Mouse (Mus musculus) hindbrain, embryonic 15.5 days (tissue): Measurements from ENCODE around the gene Adgrg7. TPM values are rescaled to one million over a fixed set of nuclear protein-coding genes. Genes with fewer than 3 reads are reported as not detected.

ENCODE experiments used
- ATAC-seq: fragments of 200-750 bp; cut with Nextera tagmentation; 2 replicates; pipeline ENCODE4 v1.8.0; 2017; ENCODE audit warnings: low read depth, moderate number of reproducible peaks, moderate TSS enrichment; ENCODE audit not compliant: low FRiP score
- H3K27ac ChIP-seq: fragments of 300-500 bp; sonication (generic); replicated peaks from 2 replicates; pipeline ENCODE4 v1.5.1; 2015; ENCODE audit warnings: mild to moderate bottlenecking, inconsistent platforms
- H3K27me3 ChIP-seq: fragments of 300-500 bp; sonication (generic); 2 replicates; pipeline ENCODE4 v1.6.1; 2015; ENCODE audit warnings: control low read depth, inconsistent platforms
- H3K36me3 ChIP-seq: fragments of 300-500 bp; sonication (generic); 2 replicates; pipeline ENCODE4 v1.6.1; 2015; ENCODE audit warnings: control low read depth, inconsistent platforms
- H3K4me1 ChIP-seq: fragments of 300-500 bp; sonication (generic); replicated peaks from 2 replicates; pipeline ENCODE4 v1.6.1; 2015; ENCODE audit warnings: control low read depth, inconsistent platforms
- H3K4me2 ChIP-seq: fragments of 300-500 bp; sonication (generic); 2 replicates; pipeline ENCODE4 v1.6.1; 2015; ENCODE audit warnings: moderate library complexity, mild to moderate bottlenecking, inconsistent platforms
- H3K4me3 ChIP-seq: fragments of 300-500 bp; sonication (generic); 2 replicates; pipeline ENCODE4 v1.5.1; 2015; ENCODE audit warnings: mild to moderate bottlenecking, inconsistent platforms
- H3K9ac ChIP-seq: fragments of 300-500 bp; sonication (generic); 2 replicates; pipeline ENCODE4 v1.6.1; 2015; ENCODE audit warnings: inconsistent platforms
- H3K9me3 ChIP-seq: fragments of 300-500 bp; sonication (generic); 2 replicates; pipeline ENCODE4 v1.6.1; 2016; ENCODE audit warnings: control low read depth, inconsistent platforms
- WGBS: fragments of 180-500 bp; shearing (Covaris S2); methylation state at CpG from one replicate; pipeline ENCODE4 v1.1.7; 2015; 5-methylcytosine and 5-hydroxymethylcytosine counted together
- polyA plus RNA-seq: library from polyadenylated mRNA; unstranded; fragments of >200 nt; fragmentation: Nextera tagmentation; extraction: Ambion mirVana; gene quantifications from 2 replicates; pipeline ENCODE4 v1.2.1, GENCODE M21; 2015

Gene Adgrg7
- polyA plus RNA-seq, 1 experiment from 2014 or later: not detected

- ATAC-seq: no peak
- no peaks in the 10 kb centered on the region for H3K27me3 ChIP-seq
- H3K36me3 ChIP-seq: peaks cover 41% of the 10 kb centered on the region
- no peak overlapping the region for H3K27ac ChIP-seq
- H3K4me1 ChIP-seq: no peaks in the 10 kb centered on the region
- no peak overlapping the region for H3K9ac ChIP-seq
- H3K9me3 ChIP-seq: no peaks in the 10 kb centered on the region
- 46% methylated on average over 2 of the region's 2 CpGs for WGBS
- H3K4me2 ChIP-seq: no peak overlapping the region
- H3K4me3 ChIP-seq: no peak overlapping the region
Observed at GRCm38 (mm10) chr16:56696448-56696847, 99.2 kb downstream of the Adgrg7 start.

GRCm38 (mm10) chr16:56690715-56691114, 104.9 kb downstream of the Adgrg7 start:
- no peak overlapping the region for H3K27ac ChIP-seq
- 86% methylated on average over 7 of the region's 7 CpGs for WGBS
- no peak overlapping the region for H3K9ac ChIP-seq
- no peaks in the 10 kb centered on the region for H3K4me1 ChIP-seq
- no peak for ATAC-seq
- no peak overlapping the region for H3K4me2 ChIP-seq
- H3K27me3 ChIP-seq: no peaks in the 10 kb centered on the region
- no peak overlapping the region for H3K4me3 ChIP-seq
- no peaks in the 10 kb centered on the region for H3K9me3 ChIP-seq
- H3K36me3 ChIP-seq: peaks cover 39% of the 10 kb centered on the region

GRCm38 (mm10) chr16:56686747-56687146, 108.9 kb downstream of the Adgrg7 start:
- ATAC-seq: no peak
- no peaks in the 10 kb centered on the region for H3K4me1 ChIP-seq
- 92% methylated on average over 5 of the region's 5 CpGs for WGBS
- no peaks in the 10 kb centered on the region for H3K9me3 ChIP-seq
- peaks cover 35% of the 10 kb centered on the region for H3K36me3 ChIP-seq
- H3K4me3 ChIP-seq: no peak overlapping the region
- H3K27ac ChIP-seq: no peak overlapping the region
- no peaks in the 10 kb centered on the region for H3K27me3 ChIP-seq
- no peak overlapping the region for H3K9ac ChIP-seq
- no peak overlapping the region for H3K4me2 ChIP-seq

GRCm38 (mm10) chr16:56681010-56681645, 114.5 kb downstream of the Adgrg7 start:
- H3K4me1 ChIP-seq: no peaks in the 10 kb centered on the region
- no peaks in the 10 kb centered on the region for H3K9me3 ChIP-seq
- H3K4me3 ChIP-seq: no peak overlapping the region
- no peaks in the 10 kb centered on the region for H3K27me3 ChIP-seq
- H3K9ac ChIP-seq: no peak overlapping the region
- 68% methylated on average over 8 of the region's 8 CpGs for WGBS
- ATAC-seq: no peak; the same call in 1 of the 2 replicates
- peaks cover 9% of the 10 kb centered on the region; the same call in 1 of the 2 replicates for H3K36me3 ChIP-seq
- no peak overlapping the region for H3K27ac ChIP-seq
- H3K4me2 ChIP-seq: no peak overlapping the region

DNA sequence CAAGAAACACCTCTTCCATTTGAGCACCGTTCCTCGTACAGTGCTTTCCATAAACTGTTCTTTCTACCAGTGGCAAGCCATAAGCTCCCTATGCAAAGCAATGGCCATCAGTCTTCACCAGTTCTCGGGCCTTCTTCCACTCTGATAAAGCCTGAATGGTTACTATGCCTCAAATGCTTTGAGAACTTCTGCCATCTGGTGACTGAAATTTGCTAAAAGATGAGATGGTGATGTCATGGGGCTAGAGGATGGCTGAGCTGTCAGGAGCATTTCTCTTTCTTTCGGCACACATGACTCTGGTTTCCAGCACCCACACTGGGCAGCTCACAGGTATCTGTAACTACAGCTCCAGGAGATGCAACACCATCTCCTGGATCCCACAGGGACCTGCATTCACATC, 118.5 kb downstream of the Adgrg7 start:
- no peak overlapping the region for H3K4me3 ChIP-seq
- peak; percentile 87 for ATAC-seq
- 70% methylated on average over 4 of the region's 4 CpGs for WGBS

More for the DNA sequence above, 118.5 kb downstream of the Adgrg7 start:
- Histone ChIP-seq H3K4me1 (no peaks in the 10 kb centered on the region), H3K27me3 (no peaks in the 10 kb centered on the region), H3K27ac (no peak overlapping the region), H3K9me3 (no peaks in the 10 kb centered on the region), H3K4me2 (no peak overlapping the region), H3K36me3 (no peaks in the 10 kb centered on the region), H3K9ac (no peak overlapping the region)

Other genes with a start within 250 kb of the Adgrg7 start
- 156 and 157 TPM in 2 replicates for gene Tfg, start 78.4 kb downstream of the Adgrg7 start, polyA plus RNA-seq
- 3.3 and 6.2 TPM in 2 replicates for gene Tmem45a, start 90.3 kb upstream of the Adgrg7 start, polyA plus RNA-seq
- 0.34 TPM in 1 of 2 replicates, not detected in the other for gene Lnp1, start 132.2 kb upstream of the Adgrg7 start, polyA plus RNA-seq